Mouse (Mus musculus) hindbrain, embryonic 14.5 days (tissue): ENCODE measurements at regions not wholly inside any gene's neighbourhood (a gene's known extent, or its start where the extent isn't known, plus 50 kb on each side); places are given as distances from the start of the nearest gene placed in this dataset.

Experiments
- ATAC-seq: fragments of 200-750 bp; cut with Nextera tagmentation; 2 replicates; pipeline ENCODE4 v1.8.0; 2017; ENCODE audit warnings: moderate number of reproducible peaks, mild to moderate bottlenecking, moderate TSS enrichment, moderate library complexity; ENCODE audit not compliant: low FRiP score
- DNase-seq: peaks from one replicate; pipeline ENCODE4 v3.0.0-alpha.2; 2015; ENCODE audit warnings: low spot score
- H3K27ac ChIP-seq: fragments of 300-500 bp; sonication (generic); 2 replicates; pipeline ENCODE4 v1.5.1; 2014; ENCODE audit warnings: mild to moderate bottlenecking, moderate library complexity
- H3K27me3 ChIP-seq: fragments of 300-500 bp; sonication (generic); 2 replicates; pipeline ENCODE4 v1.6.1; 2014; ENCODE audit warnings: mild to moderate bottlenecking, low read length, mixed read lengths; ENCODE audit not compliant: control insufficient read depth, insufficient read depth
- H3K36me3 ChIP-seq: fragments of 300-500 bp; sonication (generic); replicated peaks from 2 replicates; pipeline ENCODE4 v1.6.1; 2014; ENCODE audit not compliant: control insufficient read depth, insufficient read depth
- H3K4me1 ChIP-seq: fragments of 300-500 bp; sonication (generic); replicated peaks from 2 replicates; pipeline ENCODE4 v1.6.1; 2014; ENCODE audit warnings: antibody characterized with exemption, low read length, mixed read lengths; ENCODE audit not compliant: control insufficient read depth, insufficient read depth
- H3K4me2 ChIP-seq: fragments of 300-500 bp; sonication (generic); replicated peaks from 2 replicates; pipeline ENCODE4 v1.6.1; 2014; ENCODE audit warnings: mild to moderate bottlenecking, moderate library complexity
- H3K4me3 ChIP-seq: fragments of 300-500 bp; sonication (generic); replicated peaks from 2 replicates; pipeline ENCODE4 v1.5.1; 2014; ENCODE audit warnings: mild to moderate bottlenecking, low read length
- H3K9ac ChIP-seq: fragments of 300-500 bp; sonication (generic); 2 replicates; pipeline ENCODE4 v1.6.1; 2014
- H3K9me3 ChIP-seq: fragments of 300-500 bp; sonication (generic); 2 replicates; pipeline ENCODE4 v1.6.1; 2016; ENCODE audit warnings: low read length; ENCODE audit not compliant: control insufficient read depth
- WGBS: fragments of 180-500 bp; shearing (Covaris S2); extraction: QIAGEN DNeasy Blood & Tissue Kit; methylation state at CpG from one replicate; pipeline ENCODE4 v1.1.7; 2014; 5-methylcytosine and 5-hydroxymethylcytosine counted together

DNA sequence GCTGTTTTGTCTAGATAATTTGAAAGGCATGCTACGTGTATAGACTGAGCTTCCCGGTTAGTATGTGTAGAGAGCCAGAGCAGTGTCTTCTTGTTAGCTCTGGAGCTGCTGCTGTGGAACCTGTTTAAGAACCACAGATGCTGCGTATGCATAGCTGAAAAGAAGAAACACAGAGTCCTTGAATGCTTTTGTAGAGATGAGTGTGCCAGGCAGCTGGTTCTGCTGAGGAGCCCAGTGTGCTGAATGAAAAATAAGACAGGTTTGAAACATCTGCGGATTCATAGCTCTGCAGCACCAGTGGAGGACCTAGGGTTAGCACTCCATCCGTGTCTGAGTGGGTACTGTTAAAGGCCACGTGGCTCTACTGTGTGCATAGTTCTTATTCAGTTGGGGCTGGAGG is 78.9 kb upstream of the Syt6 start:
- DNase-seq (no peak), ATAC-seq (no peak)
- H3K9me3 ChIP-seq: no peaks in the 10 kb centered on the region
- H3K4me3 ChIP-seq: no peak overlapping the region
- H3K27me3 ChIP-seq: no peaks in the 10 kb centered on the region
- no peaks in the 10 kb centered on the region for H3K4me1 ChIP-seq
- H3K36me3 ChIP-seq: no peaks in the 10 kb centered on the region
- no peak overlapping the region for H3K9ac ChIP-seq
- WGBS: 90% methylated on average over 6 of the region's 6 CpGs
- no peak overlapping the region for H3K27ac ChIP-seq
- H3K4me2 ChIP-seq: no peak overlapping the region

DNA sequence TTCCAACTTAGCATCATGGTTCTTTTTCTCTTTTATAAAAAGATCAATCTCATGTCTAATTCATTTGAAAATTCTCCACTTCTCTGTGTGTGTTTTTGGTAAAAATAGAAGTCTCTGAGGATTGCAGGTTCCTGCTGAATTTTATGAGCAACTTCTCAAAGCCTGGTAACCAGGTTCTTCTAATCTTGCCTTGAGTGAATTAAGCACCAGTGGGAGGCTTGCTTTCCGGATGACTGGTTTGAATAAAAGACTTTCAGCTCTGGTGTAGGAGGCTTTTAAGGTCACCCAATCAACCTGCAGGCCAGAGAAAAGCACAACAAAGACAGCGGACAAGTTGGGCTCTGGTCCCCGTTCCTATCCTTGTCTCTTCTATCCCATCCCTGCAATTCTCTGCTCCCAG is 78.3 kb upstream of the Syt6 start:
- Histone ChIP-seq H3K27ac (no peak overlapping the region), H3K9ac (no peak overlapping the region), H3K4me2 (no peak overlapping the region), H3K4me1 (no peaks in the 10 kb centered on the region), H3K9me3 (no peaks in the 10 kb centered on the region), H3K27me3 (no peaks in the 10 kb centered on the region), H3K36me3 (no peaks in the 10 kb centered on the region), H3K4me3 (no peak overlapping the region)
- 29% methylated on average over 3 of the region's 3 CpGs for WGBS
- ATAC-seq (no peak), DNase-seq (no peak)

DNA sequence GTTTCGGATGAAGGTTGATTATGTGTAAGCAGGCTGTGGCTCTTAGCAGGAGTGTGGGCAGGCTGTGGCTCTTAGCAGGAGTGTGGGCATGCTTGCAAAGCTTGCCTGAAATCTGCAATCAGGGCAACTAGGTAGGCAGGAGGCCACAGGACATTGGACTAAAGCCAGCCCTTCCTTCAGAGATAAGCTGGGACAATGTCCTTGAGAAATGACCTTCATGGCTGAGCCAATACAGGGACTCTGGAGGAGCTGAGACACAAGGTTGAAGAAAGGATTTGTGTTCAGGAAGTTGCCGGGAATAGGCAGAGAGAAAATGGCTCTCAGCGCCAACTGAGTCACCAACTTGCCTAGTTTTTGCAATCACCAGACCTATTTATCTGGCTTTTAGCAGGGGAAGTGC is 77.3 kb upstream of the Syt6 start:
- DNase-seq (no peak), ATAC-seq (no peak)
- no peaks in the 10 kb centered on the region for H3K9me3 ChIP-seq
- H3K27ac ChIP-seq: no peak overlapping the region
- H3K4me2 ChIP-seq: no peak overlapping the region
- no peak overlapping the region for H3K4me3 ChIP-seq
- H3K36me3 ChIP-seq: no peaks in the 10 kb centered on the region
- H3K4me1 ChIP-seq: no peaks in the 10 kb centered on the region
- H3K27me3 ChIP-seq: no peaks in the 10 kb centered on the region
- H3K9ac ChIP-seq: no peak overlapping the region
- WGBS: 94% methylated on average over 3 of the region's 3 CpGs

DNA sequence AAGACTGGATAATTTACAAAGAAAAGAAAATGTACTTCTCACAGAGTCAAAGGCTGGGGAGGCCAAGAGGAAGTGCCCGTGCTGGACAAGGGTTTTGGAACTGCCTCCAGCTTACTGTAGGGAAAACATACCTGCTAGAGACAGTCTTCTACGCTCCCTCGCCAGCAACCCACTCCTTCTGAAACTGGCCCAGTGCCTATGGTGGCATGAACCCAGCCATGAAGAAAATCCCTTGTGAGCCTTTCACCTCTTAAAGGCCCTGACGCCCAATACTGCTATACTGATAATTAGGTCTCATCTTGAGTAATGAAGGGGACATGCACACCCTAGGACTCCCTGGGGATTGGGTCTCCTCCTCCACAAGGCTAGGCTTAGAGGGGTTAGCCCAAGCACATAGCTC is 76.6 kb upstream of the Syt6 start:
- no peaks in the 10 kb centered on the region for H3K9me3 ChIP-seq
- no peaks in the 10 kb centered on the region for H3K27me3 ChIP-seq
- ATAC-seq (no peak), DNase-seq (no peak)
- H3K4me3 ChIP-seq: no peak overlapping the region
- no peak overlapping the region for H3K4me2 ChIP-seq
- no peaks in the 10 kb centered on the region for H3K4me1 ChIP-seq
- 89% methylated on average over 4 of the region's 4 CpGs for WGBS
- no peaks in the 10 kb centered on the region for H3K36me3 ChIP-seq
- H3K9ac ChIP-seq: no peak overlapping the region
- no peak overlapping the region for H3K27ac ChIP-seq

DNA sequence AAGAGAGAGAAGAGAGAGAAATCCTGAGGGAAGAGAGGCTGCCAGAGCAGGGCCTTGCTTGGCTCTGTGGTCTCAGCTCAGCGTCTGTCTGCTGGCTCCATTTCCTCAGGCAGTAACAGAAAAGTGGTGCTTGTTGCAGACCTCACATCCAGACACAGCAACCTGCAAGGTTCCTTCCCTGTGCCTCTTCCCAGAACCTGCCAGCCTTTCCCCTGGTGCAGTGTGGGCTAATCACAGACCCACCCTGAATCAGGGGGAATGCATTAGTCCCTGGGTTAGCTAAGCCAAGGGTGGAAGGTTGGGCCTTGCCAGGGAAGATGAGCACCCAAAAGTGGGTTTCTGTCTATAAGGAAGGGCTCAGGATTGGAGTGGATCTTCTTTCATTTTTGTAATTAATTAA is 75.2 kb upstream of the Syt6 start:
- 63% methylated on average over 1 of the region's 1 CpGs for WGBS
- ATAC-seq: no peak

DNA sequence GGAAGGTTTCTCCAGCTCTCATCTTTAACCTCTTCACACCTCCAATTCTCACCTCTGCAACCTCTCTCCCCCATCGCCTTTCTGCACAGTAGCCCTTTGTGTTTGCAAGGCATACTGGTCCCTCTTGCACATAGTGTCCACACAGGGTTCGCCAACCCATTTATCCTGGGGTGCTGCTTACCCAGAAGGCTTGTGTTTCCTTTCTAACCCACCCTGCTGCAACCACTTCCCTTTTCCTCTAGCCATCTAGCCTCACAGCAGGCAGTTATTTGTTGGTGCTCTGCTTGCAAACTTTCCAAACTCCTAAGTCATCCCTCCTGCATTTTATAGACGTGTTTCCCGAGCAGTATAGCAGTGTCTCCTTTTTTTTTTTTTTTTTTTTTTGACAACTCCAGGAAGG is 74.7 kb upstream of the Syt6 start:
- Histone ChIP-seq H3K4me3 (no peak overlapping the region), H3K4me1 (no peaks in the 10 kb centered on the region), H3K9ac (no peak overlapping the region), H3K9me3 (no peaks in the 10 kb centered on the region), H3K27ac (no peak overlapping the region), H3K4me2 (no peak overlapping the region), H3K27me3 (no peaks in the 10 kb centered on the region), H3K36me3 (no peaks in the 10 kb centered on the region)
- WGBS: 82% methylated on average over 4 of the region's 4 CpGs
- DNase-seq (no peak), ATAC-seq (no peak)

More for the DNA sequence above, 75.2 kb upstream of the Syt6 start:
- H3K4me3 ChIP-seq: no peak overlapping the region
- no peak overlapping the region for H3K9ac ChIP-seq
- no peaks in the 10 kb centered on the region for H3K4me1 ChIP-seq
- H3K27ac ChIP-seq: no peak overlapping the region
- no peaks in the 10 kb centered on the region for H3K27me3 ChIP-seq
- no peak for DNase-seq
- H3K4me2 ChIP-seq: no peak overlapping the region
- H3K36me3 ChIP-seq: no peaks in the 10 kb centered on the region
- no peaks in the 10 kb centered on the region for H3K9me3 ChIP-seq

DNA sequence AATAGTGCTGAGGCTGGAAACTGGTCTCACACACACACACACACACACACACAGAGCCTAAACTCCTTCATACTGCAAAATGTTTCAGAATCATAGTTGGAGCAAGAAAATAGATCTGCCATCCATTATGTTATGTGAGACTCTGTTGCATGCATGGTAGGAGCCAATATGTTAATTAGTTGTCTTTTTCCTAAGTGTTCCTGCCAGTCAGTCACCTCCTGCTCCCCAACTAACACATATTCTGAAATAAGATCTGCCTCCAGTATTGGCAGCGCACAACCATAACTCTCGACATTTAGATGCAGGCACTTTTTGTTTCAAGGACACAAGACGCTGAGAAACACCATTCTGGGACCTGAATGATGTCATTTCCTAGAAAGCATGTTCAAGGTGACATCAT is 70.9 kb upstream of the Syt6 start:
- no peak for ATAC-seq
- Histone ChIP-seq H3K36me3 (no peaks in the 10 kb centered on the region), H3K4me2 (no peak overlapping the region), H3K27ac (no peak overlapping the region), H3K9ac (no peak overlapping the region), H3K4me3 (no peak overlapping the region), H3K4me1 (no peaks in the 10 kb centered on the region), H3K9me3 (no peaks in the 10 kb centered on the region), H3K27me3 (no peaks in the 10 kb centered on the region)
- DNase-seq: no peak
- WGBS: 90% methylated on average over 3 of the region's 3 CpGs

DNA sequence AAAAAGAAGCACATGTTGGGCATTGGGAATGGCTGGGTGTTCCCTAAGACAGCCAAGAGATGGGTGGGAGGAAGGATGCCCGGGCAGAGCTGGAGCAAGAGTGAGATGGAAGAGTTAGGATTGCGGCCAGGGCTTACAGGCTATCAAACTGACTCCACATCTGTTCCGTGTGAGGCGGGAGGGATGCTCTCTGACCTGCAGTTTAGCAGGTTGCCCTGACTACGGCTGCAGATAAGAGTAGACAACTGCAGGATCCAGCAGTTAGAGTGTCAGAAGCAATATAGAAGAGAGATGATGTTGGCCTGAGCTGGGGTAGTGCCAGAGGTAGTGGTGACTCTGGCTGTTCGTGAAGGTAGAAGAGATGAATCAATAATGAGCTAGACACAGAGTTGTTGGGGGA is 61.6 kb upstream of the Syt6 start:
- ATAC-seq (no peak), DNase-seq (no peak)
- no peak overlapping the region for H3K27ac ChIP-seq
- H3K9me3 ChIP-seq: no peaks in the 10 kb centered on the region
- no peaks in the 10 kb centered on the region for H3K36me3 ChIP-seq
- H3K4me1 ChIP-seq: peaks cover 4% of the 10 kb centered on the region; the same call in 1 of the 2 replicates
- no peak overlapping the region for H3K4me2 ChIP-seq
- no peak overlapping the region for H3K9ac ChIP-seq
- no peak overlapping the region for H3K4me3 ChIP-seq
- no peaks in the 10 kb centered on the region for H3K27me3 ChIP-seq
- WGBS: 72% methylated on average over 6 of the region's 6 CpGs

DNA sequence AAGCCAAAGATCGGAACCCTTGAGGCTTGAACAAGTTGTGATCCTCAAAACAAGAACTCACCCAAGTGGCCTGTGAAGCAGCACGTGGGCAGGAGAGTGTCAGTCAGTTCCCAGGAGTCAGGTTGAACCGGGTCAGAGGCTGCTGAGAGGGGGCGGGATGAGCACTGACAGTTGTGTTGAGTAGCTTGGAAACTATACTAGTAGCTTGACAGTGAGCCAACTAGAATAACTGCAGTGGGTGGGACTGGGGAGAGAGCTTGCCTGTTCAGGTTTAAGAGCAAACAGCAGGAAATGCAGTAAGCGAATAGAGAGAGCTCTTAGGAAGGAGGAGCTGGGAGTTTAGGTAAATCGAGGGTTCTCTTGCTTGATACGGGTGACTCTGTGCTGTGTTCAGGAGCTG is 61.0 kb upstream of the Syt6 start:
- 67% methylated on average over 7 of the region's 7 CpGs for WGBS
- H3K9ac ChIP-seq: no peak overlapping the region
- ATAC-seq (no peak), DNase-seq (no peak)
- no peak overlapping the region for H3K4me3 ChIP-seq
- no peaks in the 10 kb centered on the region for H3K36me3 ChIP-seq
- H3K27me3 ChIP-seq: no peaks in the 10 kb centered on the region
- H3K4me2 ChIP-seq: no peak overlapping the region
- peaks cover 4% of the 10 kb centered on the region; the same call in 1 of the 2 replicates for H3K4me1 ChIP-seq
- no peaks in the 10 kb centered on the region for H3K9me3 ChIP-seq
- no peak overlapping the region for H3K27ac ChIP-seq

DNA sequence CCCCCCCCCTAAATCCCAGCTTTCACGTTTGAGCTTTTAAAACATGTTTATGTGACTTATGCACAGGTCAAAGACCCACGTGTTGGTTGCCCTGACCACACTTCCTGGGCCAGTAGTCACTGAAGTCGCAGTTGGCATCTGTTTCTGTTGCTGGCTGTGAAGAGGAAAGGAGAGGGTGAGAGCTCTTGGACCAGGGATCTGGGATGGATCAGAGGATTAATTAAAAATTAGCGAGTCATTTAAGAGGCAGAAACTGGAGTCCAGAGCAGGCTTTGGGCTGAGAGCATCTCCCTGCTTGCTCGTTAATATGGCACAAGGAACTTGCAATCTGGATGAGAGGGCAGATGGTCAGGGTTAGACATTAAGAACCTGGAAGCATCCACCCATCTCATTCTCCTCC is 59.1 kb upstream of the Syt6 start:
- H3K36me3 ChIP-seq: no peaks in the 10 kb centered on the region
- WGBS: 78% methylated on average over 5 of the region's 5 CpGs
- DNase-seq: no peak
- no peak overlapping the region for H3K4me2 ChIP-seq
- no peak for ATAC-seq
- no peak overlapping the region for H3K9ac ChIP-seq
- no peak overlapping the region for H3K4me3 ChIP-seq
- H3K27ac ChIP-seq: no peak overlapping the region
- peaks cover 4% of the 10 kb centered on the region; the same call in 1 of the 2 replicates for H3K4me1 ChIP-seq
- no peaks in the 10 kb centered on the region for H3K27me3 ChIP-seq
- no peaks in the 10 kb centered on the region for H3K9me3 ChIP-seq
